Mouse (Mus musculus): ENCODE measurements around the gene Gsta3.

- TF ChIP-seq CTCF (IDR thresholded peaks at IDR 0.05; ENCODE audit: low read depth) (peak; percentile 70), EP300 (IDR thresholded peaks at IDR 0.05; ENCODE audit: low read depth) (no peak)
Observed at GRCm38 (mm10) chr1:21271343-21272055, 31.1 kb downstream of the Gsta3 start.

Measured in liver, postnatal 0 days (tissue).